Mouse (Mus musculus) layer of hippocampus, adult 18-20 months (tissue): ENCODE data around the gene Rprd2. TPM values are rescaled to one million over a fixed set of nuclear protein-coding genes. Genes with fewer than 3 reads are reported as not detected.
A peak's percentile ranks its signal among the peaks of the same experiment; 100 is the strongest.

Source experiments
- DNase-seq, 2 experiments: peaks; one replicate each; pipeline ENCODE4 v3.0.0; 2022; ENCODE audit warnings: low spot score in 2 of 2
- microRNA-seq, 2 experiments: library from miRNA; unstranded; fragments of <30 nt; microRNA quantifications; one replicate each; pipeline ENCODE4 v1.2.0; 2021
- total RNA-seq, 2 experiments: library from RNA; stranded (reverse); gene quantifications; 2 replicates each; pipeline ENCODE4 v1.2.3; 2021

Rprd2 gene
- total RNA-seq, 2 experiments from 2014 or later = 60.1 to 63.0 TPM

- DNase-seq = no peak
Observed at GRCm38 (mm10) chr3:95740406-95740805, 78.3 kb downstream of the Rprd2 start.

GRCm38 (mm10) chr3:95739353-95740104, 79.1 kb downstream of the Rprd2 start, which contains the start of gene Ecm1:
Gene Ecm1, minus strand, starts transcription at chr3:95739569.
- peak; percentile 28 to 63 for DNase-seq

GRCm38 (mm10) chr3:95735071-95735670, 83.5 kb downstream of the Rprd2 start:
- DNase-seq = no peak

GRCm38 (mm10) chr3:95734092-95734702, 84.5 kb downstream of the Rprd2 start:
- no peak for DNase-seq

GRCm38 (mm10) chr3:95732744-95733521, 85.7 kb downstream of the Rprd2 start:
- DNase-seq = no peak

- no peak for DNase-seq
Observed at GRCm38 (mm10) chr3:95732297-95732696, 86.4 kb downstream of the Rprd2 start.

GRCm38 (mm10) chr3:95731802-95732201, 86.9 kb downstream of the Rprd2 start:
- DNase-seq = no peak

- no peak for DNase-seq
Observed at GRCm38 (mm10) chr3:95730431-95730830, 88.2 kb downstream of the Rprd2 start.

GRCm38 (mm10) chr3:95728906-95729305, 89.8 kb downstream of the Rprd2 start:
- no peak for DNase-seq

GRCm38 (mm10) chr3:95726696-95727358, 91.8 kb downstream of the Rprd2 start:
- no peak for DNase-seq

- no peak for DNase-seq
Observed at GRCm38 (mm10) chr3:95725863-95726262, 92.8 kb downstream of the Rprd2 start.

GRCm38 (mm10) chr3:95722386-95722785, 96.3 kb downstream of the Rprd2 start:
- no peak for DNase-seq

GRCm38 (mm10) chr3:95718153-95718552, 100.5 kb downstream of the Rprd2 start:
- no peak for DNase-seq

- DNase-seq = no peak
Observed at GRCm38 (mm10) chr3:95716075-95716474, 102.6 kb downstream of the Rprd2 start.

Small RNA genes within 50 kb of the gene (microRNA-seq; reads per million reads assigned to microRNA genes)
- gene Mir7014 = 0 to 0.39 reads per million in 2 experiments

Other genes starting within 250 kb of the Rprd2 start
- 10 to 100 TPM; 22.5 to 25.9 TPM for gene Golph3l, start 229.9 kb downstream of the Rprd2 start, total RNA-seq
- gene Ensa, start 193.9 kb downstream of the Rprd2 start, total RNA-seq = 100 to 1,000 TPM; 322 to 323 TPM
- gene Mcl1, start 160.1 kb downstream of the Rprd2 start, total RNA-seq = 10 to 100 TPM; 56.9 to 62.7 TPM
- 1 to 10 TPM; 7.1 to 7.4 TPM for gene Adamtsl4, start 130.9 kb downstream of the Rprd2 start, total RNA-seq
- 10 to 100 TPM in 1 of 2 experiments, 1 to 10 TPM in 1; 10.0 to 10.5 TPM for gene Ecm1, start 79.3 kb downstream of the Rprd2 start, total RNA-seq
- 10 to 100 TPM; 41.5 to 41.7 TPM for gene Tars2, start 58.7 kb downstream of the Rprd2 start, total RNA-seq
- gene Prpf3, start 37.0 kb upstream of the Rprd2 start, total RNA-seq = 10 to 100 TPM; 33.8 to 34.4 TPM
- 100 to 1,000 TPM; 134 to 158 TPM for gene Mrps21, start 52.7 kb upstream of the Rprd2 start, total RNA-seq
- gene Ciart, start 63.4 kb upstream of the Rprd2 start, total RNA-seq = 10 to 100 TPM in 1 of 2 experiments, 1 to 10 TPM in 1; 9.2 to 11.7 TPM
- 1 to 10 TPM; 2.2 to 3.0 TPM for gene BC028528, start 73.1 kb upstream of the Rprd2 start, total RNA-seq
- 10 to 100 TPM; 61.1 to 70.2 TPM for gene Aph1a, start 75.1 kb upstream of the Rprd2 start, total RNA-seq
- gene Car14, start 85.8 kb upstream of the Rprd2 start, total RNA-seq = 10 to 100 TPM in 1 of 2 experiments, 1 to 10 TPM in 1; 9.9 to 10.8 TPM
- gene Anp32e, start 110.4 kb upstream of the Rprd2 start, total RNA-seq = 10 to 100 TPM; 88.3 to 89.6 TPM
- 10 to 100 TPM; 40.5 to 42.5 TPM for gene Plekho1, start 177.1 kb upstream of the Rprd2 start, total RNA-seq
- 10 to 100 TPM; 43.7 to 45.6 TPM for gene Vps45, start 239.6 kb upstream of the Rprd2 start, total RNA-seq